Mouse (Mus musculus): ENCODE results near the gene Fam222a.

The Fam222a gene

DNA sequence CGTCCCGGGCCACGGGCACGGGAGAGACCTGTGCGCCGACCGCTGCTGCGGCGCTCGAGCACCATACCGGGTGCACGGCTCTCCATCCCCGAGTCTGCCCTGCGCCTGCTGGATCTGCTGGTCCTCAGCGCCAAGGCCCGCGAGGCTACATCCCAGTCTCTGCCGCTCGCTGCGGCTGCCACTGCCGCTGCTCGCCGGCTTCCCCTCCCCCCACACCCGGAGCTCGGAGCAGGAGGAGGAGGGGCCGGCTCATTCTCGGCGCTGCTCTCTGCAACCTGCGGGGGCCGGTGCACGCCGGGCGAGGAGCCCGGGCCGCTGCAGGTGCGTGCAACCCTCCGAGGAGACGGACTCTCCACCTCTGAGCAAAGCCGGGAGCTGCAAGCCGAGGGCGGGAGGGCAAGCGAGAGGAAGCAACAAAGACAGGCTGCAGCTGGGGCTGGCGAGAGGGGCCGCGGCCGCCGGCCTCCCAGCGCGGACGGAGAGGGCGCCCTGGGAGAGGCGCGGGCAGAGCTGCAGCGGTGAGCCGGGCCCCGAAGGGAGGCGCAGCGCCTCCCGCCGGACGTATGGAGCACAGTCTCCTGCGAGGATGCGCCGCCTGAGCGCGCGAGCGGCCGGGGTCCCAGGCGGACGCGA is at the start of gene Fam222a:
Fam222a (plus strand) TSS at position 452 of the 633 bp plus-strand sequence.
- DNase-seq (ENCODE audit: low read depth) = peak; percentile 17

DNA sequence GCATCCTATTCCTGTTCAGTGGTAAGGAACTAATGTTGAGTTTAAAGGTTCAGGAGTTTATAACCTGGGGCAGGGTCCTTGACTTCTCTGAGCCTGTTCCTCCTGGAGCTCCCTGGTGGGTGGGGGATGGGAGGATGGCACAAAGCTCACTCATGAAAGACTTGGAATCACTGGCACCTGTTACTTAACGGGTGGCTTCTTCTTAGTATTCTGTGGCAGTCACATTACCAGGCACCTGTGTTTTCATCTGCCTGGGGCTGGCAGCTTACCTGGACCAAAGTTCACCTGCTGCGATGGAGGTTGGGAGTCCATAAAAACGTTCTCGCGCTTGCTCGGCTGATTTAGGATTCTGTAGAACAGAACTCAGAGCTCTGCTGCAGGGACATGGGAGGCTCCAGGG is 39.5 kb upstream of the Fam222a start:
- no peak for DNase-seq (ENCODE audit: low read depth)

DNA sequence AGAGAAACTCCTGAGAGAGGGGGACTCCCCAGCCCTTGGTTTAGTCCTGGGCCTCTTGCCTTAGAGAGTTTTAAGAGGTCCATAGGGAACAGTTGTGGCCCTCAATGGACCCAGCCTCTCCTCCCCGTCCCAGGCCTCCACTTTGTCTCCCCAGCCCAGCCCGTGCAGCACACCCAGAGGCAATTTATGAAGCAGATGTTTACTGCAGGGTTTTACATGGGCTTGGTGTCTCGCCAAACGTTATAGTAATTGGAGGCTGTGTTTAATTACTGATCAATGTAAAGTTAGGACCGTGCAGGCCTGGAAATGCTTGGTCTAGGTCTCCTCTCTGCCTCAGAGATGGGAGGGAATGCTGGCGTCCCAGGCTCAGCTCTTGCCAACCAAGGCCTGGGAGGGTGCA is 37.5 kb upstream of the Fam222a start:
- DNase-seq (ENCODE audit: low read depth) = no peak

DNA sequence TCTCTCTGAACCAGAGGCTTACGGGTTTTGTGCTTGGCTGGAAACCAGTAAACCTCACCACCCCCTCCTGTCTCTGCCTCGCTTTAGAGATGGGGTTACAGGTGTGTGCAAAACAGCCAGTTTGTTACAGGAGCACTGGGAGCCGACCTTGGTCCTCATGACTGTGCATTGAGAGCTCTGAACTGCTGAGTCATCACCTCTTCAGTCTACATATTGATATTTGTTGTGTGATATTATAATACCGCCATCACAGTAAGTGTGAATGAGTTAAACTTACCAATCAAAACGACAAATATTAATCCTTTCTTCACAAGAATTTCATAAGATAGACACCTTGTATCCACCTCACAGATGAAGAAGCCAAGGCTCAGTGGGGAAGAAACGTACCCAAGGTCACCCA is 35.8 kb upstream of the Fam222a start:
- DNase-seq (ENCODE audit: low read depth) = no peak

DNA sequence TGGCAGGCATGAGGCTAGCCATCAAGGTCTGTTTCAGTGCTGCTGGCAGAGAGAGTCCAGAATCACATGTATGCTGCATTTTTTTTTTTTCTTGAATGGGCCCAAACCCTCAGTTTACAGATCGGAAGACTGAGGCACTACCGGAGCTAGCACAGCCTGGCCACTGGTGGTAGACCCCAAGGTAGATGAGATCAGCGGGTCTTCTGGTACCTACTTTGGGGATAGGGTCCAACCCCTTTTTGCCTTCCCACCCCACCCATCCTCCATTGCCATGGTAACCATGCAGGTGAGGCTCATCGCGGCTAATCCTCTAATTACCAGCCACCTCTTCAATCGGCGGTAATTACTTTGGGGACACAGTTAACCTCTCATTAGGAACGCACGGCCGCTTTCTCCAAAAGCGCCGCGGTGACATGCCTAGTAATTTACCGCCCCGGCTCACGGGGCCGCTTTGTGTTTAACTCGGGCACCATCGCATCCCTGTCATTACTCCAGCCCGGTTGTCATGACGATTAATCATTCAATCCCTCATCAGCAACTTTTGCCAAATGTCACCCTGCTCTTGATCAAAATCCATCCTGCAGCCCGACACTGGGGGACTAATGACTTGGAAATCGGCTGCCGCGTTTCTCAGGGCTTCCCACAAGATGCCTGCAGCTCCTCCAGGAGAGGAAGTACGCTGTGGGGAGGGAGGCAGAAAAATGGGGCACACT is 30.4 kb upstream of the Fam222a start:
- no peak for DNase-seq (ENCODE audit: low read depth)

DNA sequence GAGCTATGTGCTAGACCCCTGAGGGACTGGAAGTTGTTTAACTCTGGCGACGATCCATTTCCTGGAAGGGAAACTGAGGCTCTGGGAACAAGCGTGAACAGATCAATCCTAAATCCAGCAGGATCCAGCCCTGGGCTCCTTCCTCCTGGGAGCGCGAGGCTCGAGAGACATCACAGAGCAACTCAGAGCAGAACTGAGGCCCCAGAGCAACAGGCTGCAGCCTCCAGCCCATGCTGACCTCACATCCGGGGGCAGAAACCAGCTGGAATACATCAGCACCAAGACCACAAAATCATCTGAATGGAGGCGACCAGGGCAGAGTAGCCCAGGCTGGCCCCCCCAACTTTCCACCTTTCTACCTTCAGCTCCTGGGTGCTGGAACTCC is 29.8 kb upstream of the Fam222a start:
- no peak for DNase-seq (ENCODE audit: low read depth)

DNA sequence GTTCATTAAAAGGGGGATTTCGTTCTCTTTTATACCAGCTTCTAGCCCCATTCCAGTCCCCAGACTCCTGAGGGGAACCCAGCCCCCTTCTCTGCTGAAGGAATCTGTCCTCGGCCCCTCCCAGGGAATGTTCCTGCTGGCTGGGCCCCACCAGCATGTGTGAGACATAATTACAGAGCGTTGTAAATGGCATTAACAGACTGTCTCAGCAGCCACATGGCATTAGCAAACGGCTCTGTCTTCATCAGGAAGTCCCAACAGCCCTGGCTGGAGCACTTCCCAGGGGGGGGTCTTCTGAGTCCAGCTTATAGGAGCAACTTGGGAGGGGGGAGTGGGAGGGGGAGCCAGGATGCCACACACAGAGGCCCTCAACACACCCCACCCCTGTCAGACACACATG is 29.1 kb upstream of the Fam222a start:
- no peak for DNase-seq (ENCODE audit: low read depth)

DNA sequence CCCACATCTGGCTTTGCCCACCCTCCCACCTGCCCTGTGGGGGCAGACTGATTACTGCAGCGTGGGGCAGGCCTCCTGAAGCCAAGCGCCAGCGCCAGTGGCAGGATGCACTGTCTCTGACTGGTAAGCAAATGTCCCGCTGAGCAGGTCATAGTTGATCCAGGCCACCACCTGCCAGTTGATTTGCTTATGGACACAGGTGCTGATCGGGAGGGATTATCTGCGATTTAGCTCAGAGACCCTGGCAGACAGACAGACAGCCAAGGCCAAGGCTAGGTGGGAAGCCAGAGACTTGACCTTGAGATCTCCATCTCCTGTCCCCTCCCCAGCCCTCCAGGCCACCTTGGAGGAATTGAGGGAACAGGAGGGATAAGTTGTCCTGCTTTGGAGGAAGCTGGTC is 28.1 kb upstream of the Fam222a start:
- DNase-seq (ENCODE audit: low read depth) = no peak

DNA sequence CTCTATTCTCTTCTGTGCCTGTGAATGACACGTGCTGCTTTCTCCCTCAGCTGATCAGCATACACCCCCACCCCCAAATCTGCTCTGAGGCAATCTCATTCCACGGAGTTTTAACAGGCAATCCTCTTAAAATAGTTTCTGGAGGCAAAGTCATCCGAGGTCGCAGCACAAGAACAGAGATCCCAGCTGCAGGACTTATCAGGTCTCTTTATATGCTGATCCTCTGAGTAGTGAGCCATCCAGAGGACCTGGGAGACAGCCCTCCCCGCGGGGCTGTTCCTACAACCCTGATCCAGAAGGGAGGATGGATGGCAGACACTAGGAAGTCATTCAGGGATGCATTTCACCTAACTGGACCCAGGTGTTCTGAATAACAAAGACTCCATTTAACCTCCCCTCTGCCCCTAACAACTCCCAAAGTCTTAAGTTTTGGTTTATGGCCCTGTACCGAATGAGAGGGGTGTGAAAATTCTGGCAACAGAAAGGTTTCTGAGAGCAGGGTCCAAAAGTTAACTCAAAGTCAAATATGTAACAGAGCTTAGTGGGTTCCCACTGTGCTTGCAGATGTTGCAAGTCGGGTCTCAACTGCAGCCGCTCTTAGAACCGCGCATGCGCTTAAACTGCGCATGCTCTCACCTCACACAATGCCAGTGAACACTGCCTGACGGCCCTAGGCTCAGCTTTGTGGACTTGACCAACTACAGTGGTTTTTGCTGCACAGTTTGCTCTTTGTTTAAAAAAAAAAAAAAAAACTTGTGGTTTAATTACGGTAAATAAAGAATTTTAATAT is 26.0 kb upstream of the Fam222a start:
- no peak for DNase-seq (ENCODE audit: low read depth)

DNA sequence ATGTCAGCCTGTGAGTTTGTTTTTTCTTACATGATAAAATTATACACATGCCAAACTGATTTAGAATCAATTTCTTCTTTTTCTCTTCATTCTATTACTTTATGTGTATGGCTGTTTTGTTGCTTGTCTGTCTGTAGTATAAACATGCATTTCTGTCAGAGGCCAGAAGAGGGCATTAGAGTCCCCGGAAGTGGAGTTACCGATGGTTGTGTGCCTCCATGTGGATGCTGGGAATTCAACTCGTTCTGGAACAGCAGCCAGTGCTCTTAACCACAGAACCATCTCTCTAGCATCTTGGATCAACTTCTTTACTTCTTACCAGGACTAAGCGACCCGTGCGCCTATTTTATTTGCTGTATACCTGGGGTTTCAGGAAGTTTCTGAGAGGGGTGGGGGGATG is 24.2 kb upstream of the Fam222a start:
- DNase-seq (ENCODE audit: low read depth) = no peak

DNA sequence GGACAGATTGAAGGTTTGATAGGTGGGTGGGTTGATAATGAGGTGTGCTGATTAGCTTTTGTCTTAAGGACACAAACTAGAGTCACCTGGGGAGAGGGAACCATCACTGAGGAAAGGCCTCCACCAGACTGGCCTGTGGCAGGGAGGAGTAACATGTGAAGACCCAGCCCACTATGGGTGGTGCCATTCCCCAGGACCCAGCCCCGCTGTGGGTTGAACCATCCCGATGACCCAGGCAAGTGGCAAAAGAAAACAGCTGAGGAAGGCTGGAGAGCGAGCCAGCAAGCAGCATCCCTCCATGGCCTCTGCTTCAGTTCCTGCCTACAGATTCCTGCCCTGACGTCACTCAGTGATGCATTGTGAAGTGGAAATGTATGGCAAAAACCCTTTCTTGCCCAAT is 23.6 kb upstream of the Fam222a start:
- no peak for DNase-seq (ENCODE audit: low read depth)

DNA sequence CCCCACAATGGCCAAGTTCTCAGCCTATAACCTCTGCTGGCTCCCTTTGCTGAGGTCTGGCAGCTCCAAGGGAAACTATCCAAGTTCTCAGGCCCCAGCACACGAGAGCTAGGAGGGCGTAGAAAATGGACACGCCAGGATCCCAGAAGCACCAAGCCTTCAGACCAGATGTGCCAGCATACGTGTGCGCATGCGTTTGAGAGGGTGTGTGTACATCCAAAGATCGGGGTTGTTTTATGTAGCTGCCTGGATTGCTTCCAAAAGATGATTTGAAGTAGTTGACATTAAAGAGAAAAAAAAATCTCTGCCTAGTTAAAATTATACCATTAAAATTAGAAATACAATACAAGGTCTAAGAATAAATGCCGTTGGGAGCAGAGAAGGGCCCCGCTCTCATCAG is 22.7 kb upstream of the Fam222a start:
- DNase-seq (ENCODE audit: low read depth) = peak; percentile 5

DNA sequence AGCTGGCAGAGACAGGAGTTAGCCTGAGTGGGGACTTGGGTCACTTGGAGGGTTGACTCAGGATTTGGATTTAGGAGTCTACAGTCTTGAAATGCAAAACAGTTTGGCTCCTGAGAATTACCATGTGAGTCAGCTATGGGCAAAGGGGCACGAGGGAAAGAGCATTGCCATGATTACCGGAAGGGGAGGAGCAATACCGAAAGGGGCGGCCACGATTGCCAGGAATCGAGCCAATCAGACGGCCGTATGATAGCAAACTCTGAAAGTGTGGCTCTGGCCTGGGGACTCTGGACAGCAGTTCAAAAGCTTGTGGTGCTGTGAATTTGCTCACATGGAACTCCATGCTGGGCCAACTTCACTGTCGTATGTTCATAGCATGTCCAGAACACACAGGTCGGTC is 18.8 kb upstream of the Fam222a start:
- DNase-seq (ENCODE audit: low read depth) = no peak

DNA sequence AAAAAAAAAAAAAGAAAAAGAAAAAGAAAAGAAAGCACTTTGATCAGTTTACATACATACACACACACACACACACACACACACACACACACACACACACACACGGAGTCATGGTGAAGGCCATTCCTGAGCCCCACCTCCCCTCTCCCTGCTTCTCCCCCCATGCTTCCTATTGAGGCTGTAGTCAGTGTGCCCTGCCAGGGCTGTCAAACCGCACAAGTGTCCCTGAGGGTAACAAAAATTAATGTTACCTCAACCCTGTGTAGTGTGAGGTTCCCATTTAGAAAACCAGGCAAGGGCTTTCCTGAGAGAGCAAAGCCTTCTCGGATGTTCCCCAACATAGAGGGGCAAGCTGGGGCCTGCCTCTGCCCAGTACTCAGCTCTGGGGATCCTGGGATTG is 18.0 kb upstream of the Fam222a start:
- DNase-seq (ENCODE audit: low read depth) = no peak

DNA sequence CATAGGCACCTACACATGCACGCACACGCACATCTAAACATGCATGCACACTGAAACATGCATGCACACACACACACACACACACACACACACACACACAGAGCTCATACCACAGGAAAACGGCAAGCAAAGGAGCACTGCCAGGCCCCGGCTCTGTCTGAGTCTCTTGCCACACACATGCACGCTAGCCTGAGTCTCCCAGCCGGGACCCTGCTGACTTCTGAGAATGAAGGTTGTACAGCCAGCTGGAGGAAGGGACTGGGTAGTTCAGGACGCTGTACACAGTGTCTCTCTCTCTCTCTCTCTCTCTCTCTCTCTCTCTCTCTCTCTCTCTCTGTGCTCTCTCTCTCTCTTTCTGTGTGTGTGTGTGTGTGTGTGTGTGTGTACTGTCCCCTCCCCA is 17.4 kb upstream of the Fam222a start:
- DNase-seq (ENCODE audit: low read depth) = no peak

DNA sequence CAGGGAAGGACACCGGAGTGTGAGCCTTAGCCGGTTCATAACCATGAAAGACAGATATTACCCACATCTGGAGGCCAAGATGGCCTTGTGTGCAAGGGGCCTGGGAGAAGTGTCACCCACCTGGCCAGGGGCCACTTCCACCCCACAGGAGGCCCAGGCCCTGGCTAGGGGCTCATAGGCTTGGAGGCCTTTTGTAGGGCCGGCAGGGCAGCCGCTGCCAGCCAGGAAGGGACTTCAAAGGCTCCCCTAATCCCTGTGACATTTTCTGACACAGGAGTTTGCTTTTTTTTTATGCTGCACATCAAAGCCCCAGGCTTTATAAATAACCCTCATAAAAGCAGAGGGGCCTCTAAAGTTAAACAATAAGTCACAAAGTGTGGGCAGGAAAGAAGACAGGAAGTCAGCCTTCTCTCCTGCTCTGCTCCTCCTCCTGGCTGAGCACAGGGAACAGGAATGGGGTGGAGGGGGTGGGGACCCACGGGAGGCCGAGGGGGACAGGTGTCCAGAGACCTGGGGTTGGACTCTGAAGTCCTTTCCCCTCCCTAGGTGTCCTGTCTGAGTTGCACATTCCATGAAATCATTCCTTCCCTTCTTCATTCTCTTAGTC is 16.8 kb upstream of the Fam222a start:
- no peak for DNase-seq (ENCODE audit: low read depth)

DNA sequence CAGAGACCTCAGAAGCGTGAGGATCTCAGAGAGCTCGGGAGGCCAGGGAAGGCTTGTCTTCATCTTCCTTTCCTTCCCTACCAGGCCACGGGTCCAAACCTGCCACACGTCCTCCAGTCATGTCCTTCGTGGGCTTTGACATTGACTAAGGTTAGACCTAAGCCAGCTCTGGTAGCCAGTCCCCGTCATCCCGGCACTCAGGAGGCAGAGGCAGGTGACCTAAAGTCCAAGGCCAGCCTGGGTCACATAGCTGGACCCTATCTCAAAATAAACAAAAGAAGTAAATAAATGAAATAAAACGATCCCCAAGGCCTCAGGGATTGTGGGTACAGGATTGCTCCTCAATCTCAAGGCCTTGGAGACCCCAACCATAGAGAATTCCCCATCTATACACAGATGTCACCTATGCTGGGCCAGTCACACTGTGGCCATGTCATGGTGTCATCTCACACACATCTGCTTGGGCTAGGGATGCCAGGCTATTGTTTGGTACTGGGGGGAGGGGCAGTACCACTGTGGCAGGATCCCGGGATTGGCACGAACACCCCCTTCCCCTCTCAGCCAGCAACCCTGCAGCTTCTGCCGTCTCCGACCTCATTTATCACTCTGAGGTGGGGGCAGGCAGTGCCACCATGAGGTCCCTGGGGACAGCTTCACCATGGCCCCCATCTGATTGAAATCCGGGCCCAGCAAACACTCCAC is 15.2 kb upstream of the Fam222a start:
- DNase-seq (ENCODE audit: low read depth) = no peak

DNA sequence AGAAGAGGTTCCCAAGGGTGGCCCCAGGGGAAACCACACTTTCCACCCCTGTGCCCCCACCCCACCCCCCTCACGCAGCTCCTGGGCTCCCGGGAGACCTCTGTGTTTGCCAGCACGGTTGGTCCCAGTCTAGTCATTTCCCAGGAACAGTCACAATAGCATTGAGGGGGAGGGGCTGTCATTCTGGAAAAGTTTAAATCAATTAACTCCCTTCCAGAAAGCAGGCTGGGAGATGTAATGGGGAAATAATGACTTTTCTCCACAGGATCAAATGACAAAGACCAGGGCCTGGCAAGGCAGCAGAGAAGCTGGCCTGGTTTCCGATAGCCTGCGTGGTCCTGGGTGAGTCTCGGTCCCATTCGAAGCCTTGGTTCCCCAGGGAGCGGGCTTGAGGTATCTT is 14.1 kb upstream of the Fam222a start:
- no peak for DNase-seq (ENCODE audit: low read depth)

DNA sequence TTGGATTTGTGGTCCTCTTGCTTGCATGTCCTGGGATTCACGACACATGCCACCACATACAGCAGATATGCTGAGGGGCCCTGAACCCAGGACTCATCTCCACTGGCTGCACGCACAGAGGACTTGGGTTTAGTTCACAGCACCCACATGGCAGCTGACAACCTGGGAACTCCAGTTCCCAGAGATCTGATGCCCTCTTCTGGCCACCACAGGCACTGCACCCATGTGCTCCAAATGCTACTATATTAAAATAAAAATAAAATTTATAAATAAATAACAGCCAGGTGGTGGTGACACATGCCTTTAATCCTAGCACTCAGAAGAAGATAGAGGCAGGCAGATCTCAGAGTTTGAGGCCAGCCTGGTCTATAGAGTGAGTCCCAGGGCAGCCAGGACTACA is 12.4 kb upstream of the Fam222a start:
- DNase-seq (ENCODE audit: low read depth) = no peak

DNA sequence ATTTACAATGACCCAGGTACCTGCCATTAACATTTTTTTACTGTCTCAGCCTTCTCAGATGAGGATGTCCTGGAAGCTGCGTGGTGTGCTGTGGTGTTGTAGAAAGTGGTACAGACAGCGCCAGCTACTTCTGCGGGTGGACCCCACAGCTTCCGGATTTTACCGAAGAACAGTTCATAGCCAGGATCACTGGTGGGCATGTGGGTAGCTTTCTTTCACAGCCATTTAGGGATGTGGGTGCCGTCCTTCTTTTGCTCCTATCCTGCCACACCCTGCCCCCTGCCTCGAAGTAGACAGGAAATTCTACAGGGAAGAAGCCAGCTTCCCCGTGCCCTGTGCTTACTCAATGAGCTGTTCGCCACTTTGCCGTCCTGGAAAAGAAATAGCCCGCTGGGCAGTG is 11.7 kb upstream of the Fam222a start:
- DNase-seq (ENCODE audit: low read depth) = no peak

DNA sequence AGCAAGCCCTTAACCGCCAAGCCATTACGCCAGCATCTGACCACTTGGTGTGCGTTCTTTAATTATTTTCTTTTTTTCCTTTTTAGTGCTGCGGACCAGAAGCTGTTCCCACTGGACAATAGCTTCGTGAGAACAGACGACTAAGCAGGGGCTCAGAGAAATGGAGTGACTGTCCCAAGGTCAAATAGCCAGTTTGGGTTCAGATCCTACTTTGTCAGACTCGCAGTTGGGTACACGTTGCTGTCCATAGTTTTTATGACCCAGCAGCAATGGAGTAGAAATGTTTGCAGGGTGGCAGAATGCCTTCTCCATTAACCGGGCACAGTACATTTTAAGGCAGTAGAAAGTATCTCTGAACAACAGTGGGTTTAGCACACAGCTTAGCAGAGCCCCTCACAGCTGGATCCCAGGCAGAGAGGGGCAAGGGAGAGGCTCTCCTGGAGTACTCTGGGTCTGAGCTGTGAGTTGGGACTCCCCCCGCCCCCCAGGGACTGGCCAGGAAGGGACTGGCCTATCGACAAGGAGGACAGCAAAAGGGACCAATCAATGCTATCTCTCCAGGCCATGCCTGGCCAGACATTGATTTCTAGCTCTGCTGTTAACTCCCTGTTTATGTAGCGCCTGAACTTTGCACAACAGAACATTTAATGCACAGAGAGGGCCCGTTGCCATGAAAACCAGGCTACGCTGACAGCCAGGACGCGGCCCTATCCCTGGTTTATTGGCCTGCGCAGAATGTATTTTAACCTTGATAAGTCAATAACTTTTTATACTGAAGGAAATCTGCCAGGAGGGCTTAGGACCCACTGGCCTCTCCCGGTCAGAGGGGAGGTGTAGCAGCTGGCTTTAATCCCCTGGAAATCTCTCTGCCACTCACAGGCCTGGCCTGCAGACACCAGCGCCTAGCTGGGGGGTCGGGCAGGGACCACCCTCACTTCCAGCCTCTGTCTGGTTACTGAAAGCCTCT is 9.8 kb upstream of the Fam222a start:
- no peak for DNase-seq (ENCODE audit: low read depth)

All from NIH3T3 (cell line).